Mouse (Mus musculus) megakaryocyte, embryonic 14.5 days (primary cell): ENCODE results near the gene Stk24.

Experiments
- FLI1 ChIP-seq: IDR thresholded peaks from 2 replicates; pipeline ENCODE4 v1.6.1; 2012; ENCODE audit warnings: low read length, inconsistent platforms, mixed read lengths
- GATA1 ChIP-seq: IDR thresholded peaks from 3 replicates; pipeline ENCODE4 v1.6.1; 2012; ENCODE audit warnings: mixed read lengths, low read length, inconsistent platforms, borderline replicate concordance

GRCm38 (mm10) chr14:121379827-121380145, at the start of gene Stk24:
- no peak for TF ChIP-seq GATA1
- no peak for TF ChIP-seq FLI1
